In genomic region chr3:27994175-27994990, GRCm38 (mm10) we compare ENCODE assay signal across 24 mouse cellular contexts. TPM values are rescaled to one million over a fixed set of nuclear protein-coding genes. Genes with fewer than 3 reads are reported as not detected.
DNase-seq lines count a peak whose midpoint lies in the region; ATAC-seq and TF ChIP-seq lines count a peak whose summit lies in the region.
"Had no signal": no experiment of that assay in that cellular context is flagged by ENCODE, and none has a peak within 500 bp of the region (broad histone marks: within the 10 kb centered on the region; RNA-seq: fewer than 3 reads in every experiment).

No protein-coding gene starts in this region.

- H3K27ac ChIP-seq in liver, adult 2 months (replicated peaks; ENCODE audit: insufficient read depth, low read depth, low read length): no peak overlapping the region
- H3K27ac ChIP-seq in intestine, embryonic 15.5 days: no peak overlapping the region
- peak overlapping the region; percentile 91 for H3K27ac ChIP-seq in small intestine, adult 2 months (ENCODE audit: insufficient read depth, low read depth, low read length)
- H3K27ac ChIP-seq: embryonic facial prominence, embryonic 15.5 days; forebrain, embryonic 10.5 days; gastrocnemius, adult 2 months; heart, embryonic 15.5 days; hindbrain, embryonic 10.5 days; hindbrain, embryonic 15.5 days had no signal

- ATAC-seq in intestine, embryonic 15.5 days: peak; percentile 88
- ATAC-seq: forebrain, embryonic 14.5 days had no signal

- DNase-seq in liver, adult 2 months (ENCODE audit: extremely low read depth, low read depth, low spot score): peak; percentile 36
- DNase-seq in liver: no peak
- peak; percentile 50 for DNase-seq in 416B (ENCODE audit: low read depth)
- no peak for DNase-seq in left cerebral cortex, postnatal 10 days (ENCODE audit: extremely low spot score in 1 of 2, low spot score in 2 of 2)
- DNase-seq in natural killer cell, adult 2 months (ENCODE audit: low spot score in 2 of 2): no peak
- no peak for DNase-seq in urinary bladder, postnatal 36 days (ENCODE audit: low spot score in 2 of 2)
- DNase-seq: adrenal gland, adult 8-10 months; adrenal gland, postnatal 36 days; cerebellum, adult 8-10 months; cerebellum, postnatal 14 days; embryo, embryonic 11 days; gastrocnemius, adult 2 months; gastrocnemius, postnatal 25 days; heart, postnatal 14 days had no signal

- WGBS in liver, adult 2 months: 76% methylated on average over 8 of the region's 8 CpGs
- WGBS in intestine, embryonic 15.5 days: 74% methylated on average over 8 of the region's 8 CpGs
- WGBS in small intestine, adult 2 months: 41% methylated on average over 8 of the region's 8 CpGs

- H3K36me3 ChIP-seq in liver, adult 2 months (ENCODE audit: control insufficient read depth, insufficient read depth, low read length): no peaks in the 10 kb centered on the region
- H3K36me3 ChIP-seq in intestine, embryonic 15.5 days: no peaks in the 10 kb centered on the region
- H3K36me3 ChIP-seq in small intestine, adult 2 months (ENCODE audit: control insufficient read depth, insufficient read depth, low read length): 0 out of 2 replicates have a peak, but pooled peaks cover 2% of the 10 kb centered on the region
- H3K36me3 ChIP-seq: embryonic facial prominence, embryonic 15.5 days; forebrain, embryonic 10.5 days; heart, embryonic 15.5 days; hindbrain, embryonic 10.5 days; hindbrain, embryonic 15.5 days had no signal

- H3K4me2 ChIP-seq in intestine, embryonic 15.5 days (replicated peaks): no peak overlapping the region
- H3K4me2 ChIP-seq: embryonic facial prominence, embryonic 15.5 days; heart, embryonic 11.5 days; heart, embryonic 15.5 days; hindbrain, embryonic 15.5 days had no signal

- H3K79me2 ChIP-seq in liver, adult 2 months (ENCODE audit: control insufficient read depth, insufficient read depth, low read length): peaks cover 24% of the 10 kb centered on the region

- no peak for TF ChIP-seq CTCF in liver, adult 2 months (IDR thresholded peaks at IDR 0.05; ENCODE audit: low read depth, low read length)
- TF ChIP-seq CTCF in small intestine, adult 2 months (IDR thresholded peaks at IDR 0.05; ENCODE audit: extremely low read depth, insufficient read length, insufficient replicate concordance, low read depth, low read length): no peak

- intact Hi-C loops in left cerebral cortex, postnatal 10 days (cut with DNase I): no loop called here

- no peaks in the 10 kb centered on the region for H3K9me3 ChIP-seq in intestine, embryonic 15.5 days
- H3K9me3 ChIP-seq: embryonic facial prominence, embryonic 15.5 days; forebrain, embryonic 10.5 days; heart, embryonic 15.5 days; hindbrain, embryonic 10.5 days; hindbrain, embryonic 15.5 days had no signal

- no peaks in the 10 kb centered on the region for H3K27me3 ChIP-seq in liver, adult 2 months (ENCODE audit: control insufficient read depth, insufficient read depth, low read length)
- H3K27me3 ChIP-seq in intestine, embryonic 15.5 days (replicated peaks): no peaks in the 10 kb centered on the region
- no peaks in the 10 kb centered on the region for H3K27me3 ChIP-seq in small intestine, adult 2 months (ENCODE audit: control insufficient read depth, insufficient read depth, low read length)
- H3K27me3 ChIP-seq: embryonic facial prominence, embryonic 15.5 days; heart, embryonic 15.5 days; hindbrain, embryonic 15.5 days had no signal

- no peak for TF ChIP-seq POLR2A in liver, adult 2 months (IDR thresholded peaks at IDR 0.05; ENCODE audit: extremely low read depth, insufficient read depth, low read length)
- no peak for TF ChIP-seq POLR2A in small intestine, adult 2 months (IDR thresholded peaks at IDR 0.05; ENCODE audit: low read depth, low read length)

- no peak overlapping the region for H3K9ac ChIP-seq in liver, adult 2 months (ENCODE audit: low read depth, low read length)
- no peak overlapping the region for H3K9ac ChIP-seq in intestine, embryonic 15.5 days
- H3K9ac ChIP-seq: embryonic facial prominence, embryonic 15.5 days; heart, embryonic 15.5 days; hindbrain, embryonic 15.5 days had no signal

- no peaks in the 10 kb centered on the region for H3K4me1 ChIP-seq in liver, adult 2 months (ENCODE audit: control insufficient read depth, insufficient read depth, low read length)
- no peaks in the 10 kb centered on the region for H3K4me1 ChIP-seq in intestine, embryonic 15.5 days (replicated peaks)
- H3K4me1 ChIP-seq in small intestine, adult 2 months (ENCODE audit: control insufficient read depth, insufficient read depth, insufficient read length, low read length): peaks cover 18% of the 10 kb centered on the region
- H3K4me1 ChIP-seq: heart, embryonic 15.5 days; hindbrain, embryonic 10.5 days; hindbrain, embryonic 15.5 days had no signal

- no peak overlapping the region for H3K4me3 ChIP-seq in liver, adult 2 months (ENCODE audit: insufficient read depth, low read depth, low read length)
- H3K4me3 ChIP-seq in intestine, embryonic 15.5 days (replicated peaks): no peak overlapping the region
- no peak overlapping the region for H3K4me3 ChIP-seq in small intestine, adult 2 months (ENCODE audit: low read depth, low read length)
- H3K4me3 ChIP-seq: embryonic facial prominence, embryonic 15.5 days; erythroblast, embryonic 14.5 days; forebrain, embryonic 10.5 days; gastrocnemius, adult 2 months; heart, embryonic 15.5 days; hindbrain, embryonic 10.5 days; hindbrain, embryonic 15.5 days had no signal

RNA-seq across cellular contexts. Expression of gene Pld1, which starts 55.9 kb away (rescaled TPM):
- total RNA-seq in liver, adult 2 months (2014; rRNA removed): 8.4 and 11.3 TPM in 2 replicates
- 1.7 and 1.9 TPM in 2 replicates for polyA plus RNA-seq in liver, adult 2 months (2012; rRNA removed)
- 14.9 and 17.0 TPM in 2 replicates for polyA plus RNA-seq in intestine, embryonic 15.5 days (2015; fragmentation: Nextera tagmentation; extraction: Ambion mirVana)
- polyA plus RNA-seq in small intestine, adult 2 months (2012; rRNA removed): 5.4 and 14.9 TPM in 2 replicates
- 10 to 100 TPM in 1 of 2 experiments, 1 to 10 TPM in 1; 7.1 to 10.8 TPM for total RNA-seq in left cerebral cortex, postnatal 10 days (2021)
- polyA plus RNA-seq: erythroblast, embryonic 14.5 days had no signal

Comparison
In these comparisons a context has a peak if more than half of its experiments do, and no peak if none do; other contexts are left out.
1. DNase-seq: peak in liver, adult 2 months (single experiment) and 416B (single experiment); none in liver (single experiment), left cerebral cortex, postnatal 10 days (0 of 2), natural killer cell, adult 2 months (0 of 2) and urinary bladder, postnatal 36 days (0 of 2).